Mouse (Mus musculus) E14TG2a.4 (cell line): ENCODE results near the gene 1700006A11Rik.

Experiments
- CTCF ChIP-seq: conservative IDR thresholded peaks from 2 replicates; pipeline ENCODE4 v1.5.1; 2014; ENCODE audit warnings: low read length
- NANOG ChIP-seq: IDR thresholded peaks from 2 replicates; pipeline ENCODE4 v1.6.1; 2014; ENCODE audit warnings: borderline replicate concordance, low read length, mixed read lengths

DNA sequence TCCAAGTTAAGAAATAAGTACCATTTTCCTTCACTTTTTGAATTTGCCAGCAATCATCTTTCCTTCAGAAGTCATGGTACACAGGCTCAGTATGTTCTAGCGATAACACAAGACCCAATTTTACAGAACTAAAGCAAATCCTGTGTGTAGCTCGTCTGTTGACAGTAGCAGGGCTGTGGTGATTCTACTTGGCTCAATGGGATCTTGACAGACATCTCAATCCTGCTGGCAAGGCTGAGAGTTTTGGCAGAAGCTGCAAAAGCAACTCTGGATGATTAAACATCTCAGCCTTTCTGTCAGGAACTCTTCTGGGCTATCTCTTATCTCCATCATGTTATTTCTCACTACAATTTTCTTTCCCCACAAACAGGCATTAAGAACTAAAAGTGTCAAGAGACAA is 36.2 kb downstream of the 1700006A11Rik start:
- TF ChIP-seq NANOG (no peak), CTCF (no peak)
